Mouse (Mus musculus) B cell, adult 62 days (primary cell): ENCODE data around the gene Cd3e. TPM values are rescaled to one million over a fixed set of nuclear protein-coding genes. Genes with fewer than 3 reads are reported as not detected.

Source experiments
- total RNA-seq: library from RNA; stranded (reverse); gene quantifications from 4 replicates; pipeline ENCODE4 v1.2.4, GENCODE M21; 2023

Cd3e gene
- 3.2 to 4.5 TPM (median 3.7 TPM) in 4 replicates for total RNA-seq

GRCm38 (mm10) chr9:45009180-45010078 lies at the start of gene Cd3e:
Gene Cd3e, minus strand, starts transcription at chr9:45009627.

GRCm38 (mm10) chr9:45055082-45055713 lies 45.8 kb upstream of the Cd3e start, which contains the start of gene Mpzl3:
Gene Mpzl3, plus strand, starts transcription at chr9:45055186.

GRCm38 (mm10) chr9:45039499-45039898 lies 30.1 kb upstream of the Cd3e start, which contains the start of gene Mpzl2:
Gene Mpzl2, plus strand, starts transcription at chr9:45039799.

GRCm38 (mm10) chr9:44981676-44982075 lies 27.8 kb downstream of the Cd3e start, which contains the start of gene Cd3d:
Gene Cd3d, plus strand, starts transcription at chr9:44981786.

GRCm38 (mm10) chr9:44980242-44980641 lies 29.2 kb downstream of the Cd3e start, which contains the start of gene Cd3g:
Gene Cd3g, minus strand, starts transcription at chr9:44980431.

GRCm38 (mm10) chr9:44965126-44965832 lies 44.1 kb downstream of the Cd3e start, which contains the start of gene Ube4a:
Gene Ube4a, minus strand, starts transcription at chr9:44965600.

Other genes with a start within 250 kb of the Cd3e start
- 133 to 144 TPM (median 140 TPM) in 4 replicates for gene Arcn1, start 241.8 kb downstream of the Cd3e start, total RNA-seq
- 56.6 to 64.5 TPM (median 59.5 TPM) in 4 replicates for gene Ift46, start 241.7 kb downstream of the Cd3e start, total RNA-seq
- 0.51 to 0.67 TPM (median 0.63 TPM) in 3 of 4 replicates, not detected in the other for gene Tmem25, start 210.3 kb downstream of the Cd3e start, total RNA-seq
- gene Ttc36, start 206.6 kb downstream of the Cd3e start, total RNA-seq: 2.6 to 4.9 TPM (median 4.3 TPM) in 4 replicates
- 127 to 158 TPM (median 134 TPM) in 4 replicates for gene Kmt2a, start 128.3 kb downstream of the Cd3e start, total RNA-seq
- gene Atp5l, start 88.9 kb downstream of the Cd3e start, total RNA-seq: 123 to 144 TPM (median 136 TPM) in 4 replicates
- 76.8 to 101 TPM (median 82.4 TPM) in 4 replicates for gene Ube4a, start 44.0 kb downstream of the Cd3e start, total RNA-seq
- 1.2 to 2.6 TPM (median 2.0 TPM) in 4 replicates for gene Cd3g, start 29.2 kb downstream of the Cd3e start, total RNA-seq
- gene Cd3d, start 27.8 kb downstream of the Cd3e start, total RNA-seq: 1.2 to 3.9 TPM (median 1.8 TPM) in 4 replicates
- gene Mpzl2, start 30.2 kb upstream of the Cd3e start, total RNA-seq: 0.52 to 1.4 TPM (median 0.77 TPM) in 4 replicates
- gene Mpzl3, start 45.6 kb upstream of the Cd3e start, total RNA-seq: 5.4 to 12.4 TPM (median 7.1 TPM) in 4 replicates
- gene Jaml, start 69.6 kb upstream of the Cd3e start, total RNA-seq: 15.3 to 28.6 TPM (median 19.5 TPM) in 4 replicates
- 0.48 to 0.75 TPM (median 0.55 TPM) in 4 replicates for gene Scn2b, start 108.2 kb upstream of the Cd3e start, total RNA-seq
- gene Scn4b, start 128.8 kb upstream of the Cd3e start, total RNA-seq: 0.33 to 0.63 TPM (median 0.43 TPM) in 4 replicates
- gene BC049352, start 172.4 kb upstream of the Cd3e start, total RNA-seq: 0.46 to 0.58 TPM in 2 of 4 replicates, not detected in the others
- not detected in 4 replicates for gene Tmprss4, start 194.5 kb upstream of the Cd3e start, total RNA-seq